Mouse (Mus musculus): Measurements from ENCODE around the gene Sh2b1.

GRCm38 (mm10) chr7:126434726-126435125 is 40.5 kb downstream of the Sh2b1 start:
- TF ChIP-seq CTCF (IDR thresholded peaks at IDR 0.05; ENCODE audit: low read depth): no peak
- TF ChIP-seq EP300 (IDR thresholded peaks at IDR 0.05; ENCODE audit: low read depth): no peak
